Mouse (Mus musculus) hindbrain, embryonic 16.5 days (tissue): ENCODE results near the gene Angptl4. TPM values are rescaled to one million over a fixed set of nuclear protein-coding genes. Genes with fewer than 3 reads are reported as not detected.
A peak's percentile ranks its signal among the peaks of the same experiment; 100 is the strongest.
"Not testable (repeated sequence)": the region's sequence is repeated elsewhere in the genome, so short reads cannot be mapped to it uniquely, and the experiment has no call there.

Experiments
- ATAC-seq: fragments of 200-750 bp; cut with Nextera tagmentation; 2 replicates; pipeline ENCODE4 v1.8.0; 2017; ENCODE audit warnings: moderate TSS enrichment, moderate library complexity
- H3K27ac ChIP-seq: fragments of 300-500 bp; sonication (generic); 2 replicates; pipeline ENCODE4 v1.5.1; 2014; ENCODE audit warnings: low read depth, mild to moderate bottlenecking, control low read depth, low read length, moderate library complexity
- H3K27me3 ChIP-seq: fragments of 300-500 bp; sonication (generic); replicated peaks from 2 replicates; pipeline ENCODE4 v1.6.1; 2014; ENCODE audit warnings: low read length; ENCODE audit not compliant: control insufficient read depth, insufficient read depth
- H3K36me3 ChIP-seq: fragments of 300-500 bp; sonication (generic); 2 replicates; pipeline ENCODE4 v1.6.1; 2014; ENCODE audit warnings: mild to moderate bottlenecking, low read length, moderate library complexity, mixed read lengths; ENCODE audit not compliant: control insufficient read depth, insufficient read depth
- H3K4me1 ChIP-seq: fragments of 300-500 bp; sonication (generic); 2 replicates; pipeline ENCODE4 v1.6.1; 2014; ENCODE audit warnings: low read depth, low read length; ENCODE audit not compliant: control insufficient read depth, insufficient read depth
- H3K4me2 ChIP-seq: fragments of 300-500 bp; sonication (generic); 2 replicates; pipeline ENCODE4 v1.6.1; 2014; ENCODE audit warnings: mild to moderate bottlenecking, low read length, control low read depth, moderate library complexity
- H3K4me3 ChIP-seq: fragments of 300-500 bp; sonication (generic); 2 replicates; pipeline ENCODE4 v1.5.1; 2014; ENCODE audit warnings: mild to moderate bottlenecking, low read length, control low read depth, moderate library complexity
- H3K9ac ChIP-seq: fragments of 300-500 bp; sonication (generic); 2 replicates; pipeline ENCODE4 v1.6.1; 2014; ENCODE audit warnings: low read depth, mild to moderate bottlenecking, control low read depth, low read length, moderate library complexity
- H3K9me3 ChIP-seq: fragments of 300-500 bp; sonication (generic); 2 replicates; pipeline ENCODE4 v1.6.1; 2014; ENCODE audit warnings: mild to moderate bottlenecking, low read length, moderate library complexity; ENCODE audit not compliant: control insufficient read depth
- WGBS: fragments of 180-500 bp; shearing (Covaris S2); extraction: QIAGEN DNeasy Blood & Tissue Kit; methylation state at CpG from one replicate; pipeline ENCODE4 v1.1.7; 2014; 5-methylcytosine and 5-hydroxymethylcytosine counted together
- polyA plus RNA-seq: library from polyadenylated mRNA; unstranded; fragments of >200 nt; fragmentation: Nextera tagmentation; extraction: Ambion mirVana; gene quantifications from 2 replicates; pipeline ENCODE4 v1.2.1, GENCODE M21; 2015

Angptl4 gene
- polyA plus RNA-seq, result 26.6 and 29.0 TPM in 2 replicates

GRCm38 (mm10) chr17:33781124-33781977, at the start of gene Angptl4:
Angptl4 (minus strand) TSS chr17:33781830.
- Histone ChIP-seq H3K4me2 (peak within 1 kb of the TSS; percentile 76), H3K27me3 (no peaks in the 10 kb centered on the region), H3K27ac (peak within 1 kb of the TSS; percentile 52), H3K4me3 (peak within 1 kb of the TSS; percentile 45), H3K9ac (peak within 1 kb of the TSS; percentile 61), H3K4me1 (peaks cover 16% of the 10 kb centered on the region), H3K9me3 (no peaks in the 10 kb centered on the region), H3K36me3 (no peaks in the 10 kb centered on the region)
- ATAC-seq, result peak; percentile 87
- 1% methylated on average over 47 of the region's 50 CpGs for WGBS

DNA sequence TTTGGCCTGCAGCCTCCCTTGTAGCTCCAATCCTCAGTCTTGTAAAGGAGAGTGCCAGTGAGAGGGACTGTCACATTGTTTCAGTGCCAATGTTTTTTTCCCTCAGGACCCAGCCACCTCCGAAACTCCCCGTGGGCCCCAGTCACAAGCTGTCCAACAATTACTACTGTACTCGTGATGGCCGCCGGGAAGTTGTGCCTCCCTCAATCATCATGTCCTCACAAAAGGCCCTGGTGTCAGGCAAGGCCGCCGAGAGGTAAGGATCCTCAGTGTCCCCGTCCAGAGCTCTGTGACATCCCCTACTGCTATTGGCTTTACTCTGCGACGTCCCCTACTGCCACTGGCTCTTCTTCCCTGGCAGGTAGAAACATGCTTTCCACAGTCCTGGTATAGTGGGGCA, 47.9 kb upstream of the Angptl4 start:
- H3K27me3 ChIP-seq, result no peaks in the 10 kb centered on the region
- no peaks in the 10 kb centered on the region for H3K9me3 ChIP-seq
- WGBS, result 85% methylated on average over 10 of the region's 10 CpGs
- ATAC-seq, result no peak
- no peak overlapping the region for H3K4me2 ChIP-seq
- H3K4me1 ChIP-seq, result peaks cover 8% of the 10 kb centered on the region
- peaks cover 27% of the 10 kb centered on the region for H3K36me3 ChIP-seq
- no peak overlapping the region for H3K27ac ChIP-seq
- no peak overlapping the region for H3K4me3 ChIP-seq
- no peak overlapping the region for H3K9ac ChIP-seq

DNA sequence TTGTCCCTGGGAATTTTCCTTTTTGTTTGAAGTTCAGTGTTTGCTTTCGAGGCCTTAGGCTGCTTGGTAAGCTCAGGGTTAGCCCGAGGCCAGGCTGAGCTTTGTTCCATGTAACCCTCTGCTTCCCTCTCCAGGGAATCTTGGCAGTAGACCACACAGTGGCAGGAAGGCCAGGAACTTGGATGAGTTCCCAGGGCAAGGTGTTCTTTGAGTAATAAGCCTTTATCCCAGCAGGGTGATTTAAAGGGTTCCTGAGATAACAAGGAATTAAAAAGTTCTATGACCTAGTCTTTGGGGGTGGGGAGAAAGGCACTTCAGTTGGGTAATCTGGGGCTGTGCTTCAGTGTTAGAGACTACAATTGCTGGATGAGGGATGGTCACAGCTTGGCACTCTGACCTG, 47.3 kb upstream of the Angptl4 start:
- Histone ChIP-seq H3K27me3 (no peaks in the 10 kb centered on the region), H3K27ac (no peak overlapping the region), H3K4me2 (no peak overlapping the region), H3K9ac (no peak overlapping the region), H3K4me3 (no peak overlapping the region), H3K9me3 (no peaks in the 10 kb centered on the region), H3K4me1 (peaks cover 8% of the 10 kb centered on the region), H3K36me3 (peaks cover 21% of the 10 kb centered on the region)
- ATAC-seq, result no peak
- 67% methylated on average over 2 of the region's 2 CpGs for WGBS

- Histone ChIP-seq H3K27ac (no peak overlapping the region), H3K4me1 (peaks cover 24% of the 10 kb centered on the region), H3K4me3 (no peak overlapping the region), H3K9ac (no peak overlapping the region), H3K4me2 (no peak overlapping the region), H3K36me3 (peaks cover 19% of the 10 kb centered on the region), H3K9me3 (no peaks in the 10 kb centered on the region), H3K27me3 (no peaks in the 10 kb centered on the region)
- WGBS, result 0% methylated on average over 3 of the region's 3 CpGs
- no peak for ATAC-seq
These were observed 45.2 kb upstream of the Angptl4 start for GRCm38 (mm10) chr17:33826850-33827249.

DNA sequence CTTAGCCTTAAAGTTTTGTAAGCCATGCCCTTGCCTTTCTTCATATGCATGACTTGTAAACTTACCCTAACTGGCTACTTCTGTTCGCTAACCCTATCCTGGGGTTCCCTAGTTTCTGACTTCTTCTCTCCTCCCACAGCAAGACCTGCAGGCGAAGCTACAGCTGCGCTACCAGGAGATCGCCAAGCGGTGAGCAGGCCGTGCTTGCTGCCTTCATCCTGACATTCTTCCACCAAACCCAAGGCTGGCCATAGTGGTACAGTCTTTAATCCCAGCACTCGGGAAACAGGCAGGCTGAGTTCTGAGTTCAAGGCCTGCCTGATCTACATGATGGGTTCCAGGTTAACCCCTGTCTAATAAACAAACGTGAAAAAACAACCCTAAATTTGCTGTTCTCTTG, 43.8 kb upstream of the Angptl4 start:
- Histone ChIP-seq H3K27me3 (no peaks in the 10 kb centered on the region), H3K4me2 (peak overlapping the region; percentile 74), H3K27ac (no peak overlapping the region), H3K4me1 (peaks cover 24% of the 10 kb centered on the region), H3K36me3 (peaks cover 16% of the 10 kb centered on the region), H3K9ac (0 out of 2 replicates have a peak overlapping the region, but pooled peaks have one; percentile 14), H3K9me3 (no peaks in the 10 kb centered on the region), H3K4me3 (peak overlapping the region; percentile 69)
- no peak for ATAC-seq
- 89% methylated on average over 8 of the region's 8 CpGs for WGBS

DNA sequence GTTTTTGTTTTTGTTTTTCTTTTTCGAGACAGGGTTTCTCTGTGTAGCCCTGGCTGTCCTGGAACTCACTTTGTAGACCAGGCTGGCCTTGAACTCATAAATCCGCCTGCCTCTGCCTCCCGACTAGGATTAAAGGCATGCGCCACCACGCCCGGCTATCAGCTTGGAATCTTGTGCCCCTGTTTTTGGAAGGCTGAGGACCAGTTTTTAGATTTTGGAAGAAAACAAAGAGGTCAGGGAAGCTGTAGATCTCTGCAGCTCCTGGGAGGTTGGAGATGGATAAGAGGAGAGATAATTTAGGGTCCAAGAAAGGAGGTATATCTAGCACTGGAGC, 43.3 kb upstream of the Angptl4 start:
- not testable (repeated sequence) for ATAC-seq, H3K9me3 ChIP-seq, H3K27me3 ChIP-seq
- Histone ChIP-seq H3K4me1 (peaks cover 24% of the 10 kb centered on the region), H3K4me2 (peak overlapping the region; percentile 74), H3K4me3 (peak overlapping the region; percentile 69), H3K36me3 (peaks cover 16% of the 10 kb centered on the region), H3K27ac (peak overlapping the region; percentile 84), H3K9ac (peak overlapping the region; percentile 70)
- 12% methylated on average over 6 of the region's 6 CpGs for WGBS

DNA sequence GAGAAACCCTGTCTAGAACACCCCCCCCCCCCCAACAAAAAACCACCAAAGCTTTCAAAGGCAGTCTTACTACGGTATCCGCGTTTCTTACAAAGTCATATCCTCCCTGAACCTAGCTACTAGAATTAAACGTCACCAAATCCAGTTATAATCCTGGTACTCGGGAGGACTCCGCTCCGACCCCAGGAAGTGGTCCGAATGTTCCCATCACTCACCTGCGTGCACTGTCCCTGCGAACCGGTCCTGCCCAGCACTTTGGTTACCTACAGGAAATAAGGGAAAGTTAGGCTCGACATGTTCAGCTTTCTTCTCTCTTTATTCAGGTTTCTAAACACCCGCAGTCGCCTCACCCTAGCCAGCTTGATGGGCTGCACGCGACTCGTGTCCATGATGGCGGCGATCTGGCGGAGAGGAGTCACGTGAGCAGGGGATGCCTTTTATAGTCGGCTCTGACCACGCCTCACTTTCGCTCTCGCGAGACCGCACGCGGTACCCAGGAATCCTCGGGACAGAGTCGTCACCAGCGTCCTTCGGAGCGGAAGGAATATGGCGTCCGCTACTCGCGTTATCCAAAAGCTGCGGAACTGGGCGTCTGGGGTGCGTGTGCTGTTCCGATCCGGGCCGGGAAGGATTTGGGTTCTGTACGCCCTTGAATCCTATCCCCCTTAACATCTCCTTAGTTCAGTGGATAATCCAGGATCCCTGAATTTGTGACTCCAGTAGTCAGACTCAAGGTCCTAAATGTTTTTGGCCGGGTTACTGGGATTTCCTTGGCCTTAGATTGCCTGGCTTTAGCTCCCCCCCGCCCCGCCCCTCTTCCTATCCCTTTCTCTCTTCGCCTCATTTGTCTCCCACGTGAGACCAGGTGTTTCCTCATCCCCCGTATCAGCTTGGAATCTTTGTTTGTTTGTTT, 42.7 kb upstream of the Angptl4 start, which contains the start of the genes Rps28 and Ndufa7:
TSS of gene Rps28 (minus strand) at position 479 of the 913 bp plus-strand sequence.
TSS of gene Ndufa7 (plus strand) at position 489 of the 913 bp plus-strand sequence.
- Histone ChIP-seq H3K4me1 (peaks cover 24% of the 10 kb centered on the region), H3K9ac (peak within 1 kb of the TSS; percentile 73), H3K9me3 (no peaks in the 10 kb centered on the region), H3K36me3 (peaks cover 16% of the 10 kb centered on the region), H3K27ac (peak within 1 kb of the TSS; percentile 84), H3K4me3 (peak within 1 kb of the TSS; percentile 69), H3K27me3 (no peaks in the 10 kb centered on the region), H3K4me2 (peak within 1 kb of the TSS; percentile 93)
- WGBS, result under 1% methylated on average over 51 of the region's 51 CpGs
- ATAC-seq, result peak; percentile 95

DNA sequence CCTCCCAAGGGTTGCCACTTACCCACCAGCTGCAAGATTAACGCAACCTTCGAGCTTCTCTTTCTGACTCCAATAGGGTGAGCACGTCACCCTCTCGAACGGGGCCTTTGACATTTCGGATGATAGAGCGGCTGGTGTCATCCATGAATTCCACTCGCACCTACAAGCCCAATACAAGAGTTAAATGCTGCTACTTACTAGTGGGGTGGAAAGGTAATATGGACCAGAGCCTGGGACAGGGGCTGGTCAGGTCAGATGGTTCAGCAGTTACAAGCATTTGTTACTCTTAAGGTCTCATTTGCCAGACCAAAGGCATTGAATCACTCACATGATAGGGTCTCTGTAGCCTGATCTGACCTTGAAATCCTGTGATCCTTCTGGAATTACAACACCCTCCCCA, 41.5 kb upstream of the Angptl4 start:
- 77% methylated on average over 8 of the region's 8 CpGs for WGBS
- H3K36me3 ChIP-seq, result peaks cover 16% of the 10 kb centered on the region
- peaks cover 31% of the 10 kb centered on the region for H3K4me1 ChIP-seq
- peak overlapping the region; percentile 69 for H3K4me3 ChIP-seq
- ATAC-seq, H3K9me3 ChIP-seq, H3K27ac ChIP-seq, H3K27me3 ChIP-seq: not testable (repeated sequence)
- peak overlapping the region; percentile 93 for H3K4me2 ChIP-seq
- peak overlapping the region; percentile 73 for H3K9ac ChIP-seq
